Mouse (Mus musculus) kidney, adult 2 months (tissue): ENCODE measurements around the gene C2cd3. TPM values are rescaled to one million over a fixed set of nuclear protein-coding genes. Genes with fewer than 3 reads are reported as not detected.

Experiments used
- DNase-seq: peaks from one replicate; pipeline ENCODE4 v3.0.0; 2021
- H3K27ac ChIP-seq: fragments of 200-500 bp; 2 replicates; pipeline ENCODE4 v1.5.1; 2012; ENCODE audit warnings: low read depth, low read length, control low read depth, inconsistent platforms; ENCODE audit not compliant: insufficient read depth
- H3K27me3 ChIP-seq: fragments of 200-500 bp; replicated peaks from 2 replicates; pipeline ENCODE4 v1.6.1; 2012; ENCODE audit warnings: mild to moderate bottlenecking, moderate library complexity, low read length, inconsistent platforms; ENCODE audit not compliant: control insufficient read depth, insufficient read depth
- H3K36me3 ChIP-seq: fragments of 200-500 bp; 2 replicates; pipeline ENCODE4 v1.6.1; 2012; ENCODE audit warnings: mild to moderate bottlenecking, moderate library complexity, low read length, inconsistent platforms; ENCODE audit not compliant: control insufficient read depth, insufficient read depth
- H3K4me1 ChIP-seq: fragments of 200-500 bp; 2 replicates; pipeline ENCODE4 v1.6.1; 2011; ENCODE audit warnings: low read length; ENCODE audit not compliant: control insufficient read depth, insufficient read depth
- H3K4me3 ChIP-seq: fragments of 200-500 bp; 2 replicates; pipeline ENCODE4 v1.5.1; 2011; ENCODE audit warnings: mild to moderate bottlenecking, low read depth, low read length, control low read depth; ENCODE audit not compliant: insufficient read depth
- CTCF ChIP-seq: fragments of 200-500 bp; conservative IDR thresholded peaks from 2 replicates; pipeline ENCODE4 v1.5.1; 2011; ENCODE audit warnings: low read depth, mild to moderate bottlenecking, control low read depth, low read length, moderate library complexity, mixed read lengths; ENCODE audit not compliant: insufficient read depth, insufficient read length
- POLR2A ChIP-seq: fragments of 200-500 bp; IDR thresholded peaks from one replicate; pipeline ENCODE4 v1.6.1; 2011; ENCODE audit warnings: low read depth, low read length, control low read depth
- WGBS: fragments of 180-500 bp; shearing (Covaris S2); methylation state at CpG from one replicate; pipeline ENCODE4 v1.1.7; 2018; 5-methylcytosine and 5-hydroxymethylcytosine counted together
- polyA plus RNA-seq: library from polyadenylated mRNA; depleted of rRNA; stranded (reverse); fragments of >200 nt; gene quantifications from 2 replicates; pipeline ENCODE4 v1.2.3, GENCODE M21; 2012

The C2cd3 gene
- polyA plus RNA-seq, 1 experiment, result 16.8 TPM

DNA sequence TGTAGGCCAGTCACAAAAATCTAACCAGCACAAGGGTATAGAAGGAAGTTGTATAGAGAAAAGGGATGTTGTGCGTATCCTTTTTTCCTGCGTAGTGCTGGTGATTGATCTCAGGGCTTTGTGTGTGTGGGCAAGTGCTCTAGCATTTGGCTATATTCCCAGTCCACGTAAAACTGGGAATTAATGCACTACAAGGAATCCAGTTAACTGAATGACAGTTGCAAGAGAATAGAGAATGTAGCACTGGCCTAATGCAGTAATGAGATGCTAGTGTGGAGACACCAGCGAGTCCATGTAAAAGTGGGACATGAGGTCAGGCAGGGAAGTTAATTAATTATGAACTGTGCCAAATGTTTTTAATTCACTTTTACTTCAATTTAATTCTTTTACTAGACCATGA, 30.7 kb downstream of the C2cd3 start:
- Histone ChIP-seq H3K4me3 (no peak overlapping the region), H3K4me1 (peaks cover 3% of the 10 kb centered on the region; the same call in 1 of the 2 replicates), H3K27me3 (no peaks in the 10 kb centered on the region), H3K27ac (no peak overlapping the region), H3K36me3 (peaks cover 4% of the 10 kb centered on the region)
- DNase-seq, result peak; percentile 26
- 68% methylated on average over 4 of the region's 4 CpGs for WGBS
- no peak for TF ChIP-seq CTCF
- TF ChIP-seq POLR2A, result no peak

DNA sequence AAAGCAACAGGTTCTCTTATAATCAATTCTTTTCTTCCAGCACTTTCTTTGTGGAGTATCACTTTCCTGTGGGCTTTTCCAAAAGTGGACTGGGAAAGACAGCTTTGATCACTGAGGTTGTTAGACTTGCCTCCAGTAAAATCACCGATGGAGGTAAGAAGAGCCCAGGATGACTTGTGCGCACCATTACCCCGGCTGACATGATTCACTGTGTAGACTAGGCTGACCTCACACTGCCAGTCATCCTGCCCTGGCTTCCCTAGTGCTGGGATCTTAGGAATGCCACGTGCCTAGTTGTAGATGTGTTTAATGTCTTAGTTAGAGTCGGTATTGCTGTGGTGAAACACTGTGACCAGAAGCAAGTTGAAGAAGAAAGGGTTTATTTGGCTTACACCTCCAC, 35.6 kb downstream of the C2cd3 start:
- no peak for DNase-seq
- H3K36me3 ChIP-seq, result peaks cover 6% of the 10 kb centered on the region
- WGBS, result 49% methylated on average over 5 of the region's 5 CpGs

DNA sequence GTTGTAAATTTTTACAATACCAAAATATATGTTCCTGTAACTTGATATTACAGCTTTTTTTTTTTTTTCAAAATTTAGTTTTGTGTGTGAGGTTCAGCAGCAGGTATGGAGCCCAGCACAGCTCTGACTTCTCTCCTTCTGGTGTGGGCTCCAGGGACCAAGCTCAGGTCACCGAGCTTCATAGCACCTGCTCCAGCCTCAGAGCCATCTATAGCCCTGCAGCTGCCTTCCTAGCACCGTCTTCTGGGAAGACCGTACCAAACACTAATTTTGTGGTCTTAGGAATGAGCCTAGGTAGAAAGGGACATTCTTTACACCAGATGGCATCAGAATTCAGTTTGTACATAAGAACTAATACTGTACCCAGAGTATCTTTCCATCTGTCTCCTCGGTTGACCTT, 36.7 kb downstream of the C2cd3 start:
- TF ChIP-seq POLR2A (no peak), CTCF (no peak)
- 95% methylated on average over 4 of the region's 4 CpGs for WGBS
- Histone ChIP-seq H3K27ac (no peak overlapping the region), H3K4me1 (no peaks in the 10 kb centered on the region), H3K4me3 (no peak overlapping the region), H3K36me3 (peaks cover 6% of the 10 kb centered on the region), H3K27me3 (no peaks in the 10 kb centered on the region)
- no peak for DNase-seq

More for the DNA sequence above, 35.6 kb downstream of the C2cd3 start:
- Histone ChIP-seq H3K4me1 (no peaks in the 10 kb centered on the region; the same call in 1 of the 2 replicates), H3K27me3 (no peaks in the 10 kb centered on the region), H3K27ac (no peak overlapping the region), H3K4me3 (no peak overlapping the region)
- TF ChIP-seq POLR2A, result no peak
- TF ChIP-seq CTCF, result no peak

DNA sequence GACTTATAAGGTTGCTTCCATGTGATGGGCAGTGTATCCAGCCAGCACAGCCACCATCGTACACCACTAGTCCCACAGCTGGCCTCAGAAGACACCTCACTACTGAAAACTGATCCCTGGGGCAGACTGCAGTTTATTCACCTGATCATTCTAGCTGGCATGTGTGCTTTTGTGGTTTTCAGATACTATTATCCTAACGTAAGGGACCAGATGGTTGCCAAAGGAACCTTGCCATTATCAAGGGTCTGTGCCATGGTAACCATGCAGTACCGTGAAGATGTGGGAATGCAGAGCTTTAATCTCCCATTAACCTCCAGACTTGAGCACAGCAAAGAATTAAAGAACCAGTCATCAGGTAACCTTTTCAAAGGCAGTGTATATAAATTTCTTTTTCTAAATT, 53.8 kb downstream of the C2cd3 start:
- no peak overlapping the region for H3K4me3 ChIP-seq
- peaks cover 1% of the 10 kb centered on the region for H3K36me3 ChIP-seq
- DNase-seq, result no peak
- no peaks in the 10 kb centered on the region for H3K4me1 ChIP-seq
- WGBS, result 93% methylated on average over 3 of the region's 3 CpGs
- no peaks in the 10 kb centered on the region for H3K27me3 ChIP-seq
- H3K27ac ChIP-seq, result no peak overlapping the region
- TF ChIP-seq CTCF, result no peak
- no peak for TF ChIP-seq POLR2A

DNA sequence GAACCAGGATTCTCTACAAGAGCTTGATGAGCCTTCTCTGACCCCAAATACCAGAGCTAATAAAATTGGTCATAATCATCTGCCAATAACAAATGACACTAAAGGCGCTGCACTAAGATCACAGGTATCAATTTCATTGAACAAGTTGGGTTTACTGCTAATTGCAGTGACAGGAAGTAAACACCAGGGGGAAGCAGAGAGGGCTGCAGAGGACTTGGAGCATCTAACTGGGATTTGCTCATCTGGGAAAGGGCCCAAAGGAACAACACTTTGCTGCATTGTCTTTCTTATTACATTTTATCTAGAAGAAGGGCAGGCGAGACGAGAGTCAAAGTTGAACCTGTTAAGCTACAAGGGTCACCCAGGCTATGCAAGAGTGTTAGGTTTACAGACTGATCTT, 57.1 kb downstream of the C2cd3 start:
- TF ChIP-seq CTCF (peak; percentile 81), POLR2A (no peak)
- H3K27me3 ChIP-seq, result no peaks in the 10 kb centered on the region
- H3K4me1 ChIP-seq, result no peaks in the 10 kb centered on the region
- peaks cover 5% of the 10 kb centered on the region for H3K36me3 ChIP-seq
- H3K4me3 ChIP-seq, result no peak overlapping the region
- WGBS, result 32% methylated on average over 3 of the region's 3 CpGs
- DNase-seq, result peak; percentile 65
- no peak overlapping the region for H3K27ac ChIP-seq

DNA sequence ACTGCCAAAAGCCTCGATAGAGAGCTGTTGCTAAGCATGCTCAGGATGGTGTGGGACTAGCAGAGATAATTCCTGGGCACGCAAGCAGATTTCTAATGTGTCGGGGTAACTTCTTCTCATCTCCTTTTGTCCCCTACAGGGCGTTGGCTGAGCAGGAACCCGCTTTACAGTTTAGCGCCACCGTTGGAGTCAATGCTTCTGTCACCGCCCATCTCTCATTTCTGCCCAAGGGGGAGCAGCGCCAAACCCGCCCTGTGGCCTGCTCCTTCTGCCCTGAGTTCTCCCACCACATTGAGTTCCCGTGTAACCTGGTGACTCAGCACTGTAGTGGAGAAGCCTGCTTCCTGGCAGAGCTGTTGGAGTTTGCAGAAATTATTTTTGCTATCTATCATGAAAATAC, 57.9 kb downstream of the C2cd3 start:
- no peaks in the 10 kb centered on the region for H3K4me1 ChIP-seq
- H3K27ac ChIP-seq, result no peak overlapping the region
- H3K27me3 ChIP-seq, result no peaks in the 10 kb centered on the region
- H3K36me3 ChIP-seq, result peaks cover 5% of the 10 kb centered on the region
- 90% methylated on average over 11 of the region's 11 CpGs for WGBS
- TF ChIP-seq CTCF (no peak), POLR2A (no peak)
- DNase-seq, result no peak
- H3K4me3 ChIP-seq, result no peak overlapping the region

DNA sequence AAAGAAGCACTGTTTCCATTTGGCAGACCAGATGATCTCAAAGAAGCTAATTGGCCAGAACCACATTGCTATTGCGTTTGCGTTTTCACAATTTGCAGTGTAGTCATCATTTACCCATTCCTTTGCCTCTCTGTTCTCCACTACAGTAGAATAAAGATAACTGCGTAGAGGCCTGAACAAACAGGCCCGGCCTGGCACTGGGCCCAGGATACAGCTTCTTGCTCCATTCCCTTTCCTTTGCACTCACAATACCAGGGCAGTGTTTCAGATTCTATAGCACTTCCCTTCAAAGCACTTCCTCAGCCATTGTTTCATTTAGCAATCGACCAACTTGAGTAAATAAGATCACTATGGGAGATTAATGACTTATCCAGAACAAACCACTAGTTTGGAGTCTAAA, 59.1 kb downstream of the C2cd3 start:
- DNase-seq, result peak; percentile 22
- Histone ChIP-seq H3K4me1 (no peaks in the 10 kb centered on the region), H3K4me3 (no peak overlapping the region), H3K27ac (no peak overlapping the region), H3K27me3 (no peaks in the 10 kb centered on the region), H3K36me3 (peaks cover 8% of the 10 kb centered on the region)
- WGBS, result 74% methylated on average over 5 of the region's 5 CpGs
- TF ChIP-seq CTCF, result no peak
- no peak for TF ChIP-seq POLR2A

DNA sequence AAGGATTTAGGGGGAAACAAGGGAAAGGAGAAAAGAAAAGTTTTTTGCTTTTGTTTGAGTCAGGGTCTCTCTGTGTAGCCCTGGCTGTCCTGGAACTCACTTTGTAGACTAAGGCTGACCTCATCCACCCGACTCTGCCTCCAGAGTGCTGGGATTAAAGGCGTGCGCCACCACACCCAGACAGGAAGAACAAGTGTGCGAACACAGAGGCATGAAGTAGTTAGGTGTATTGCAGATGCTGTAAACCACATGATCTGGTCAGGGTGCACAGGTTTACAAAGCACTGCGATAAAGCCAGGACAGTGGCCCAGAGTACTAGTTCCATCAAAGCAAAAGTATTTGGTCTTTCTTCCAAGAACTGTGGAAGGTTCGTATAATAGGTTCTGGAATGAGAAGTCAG, 61.3 kb downstream of the C2cd3 start:
- Histone ChIP-seq H3K36me3 (peaks cover 8% of the 10 kb centered on the region), H3K4me3 (no peak overlapping the region), H3K4me1 (no peaks in the 10 kb centered on the region), H3K27ac (no peak overlapping the region), H3K27me3 (no peaks in the 10 kb centered on the region)
- WGBS, result 86% methylated on average over 6 of the region's 6 CpGs
- no peak for DNase-seq
- no peak for TF ChIP-seq CTCF
- no peak for TF ChIP-seq POLR2A
